Mouse (Mus musculus): ENCODE measurements around the gene Cd9. TPM values are rescaled to one million over a fixed set of nuclear protein-coding genes. Genes with fewer than 3 reads are reported as not detected.
"Not testable (repeated sequence)": the region's sequence is repeated elsewhere in the genome, so short reads cannot be mapped to it uniquely, and the experiment has no call there.

Gene Cd9
- total and polyA plus RNA-seq, 3 experiments, result 57.1 to 178 (median 80.1) TPM

- no peak for DNase-seq
Observed at GRCm38 (mm10) chr6:125503186-125503802, 8.7 kb upstream of the Cd9 start.

GRCm38 (mm10) chr6:125498062-125498461 lies 3.5 kb upstream of the Cd9 start:
- DNase-seq, result no peak

GRCm38 (mm10) chr6:125496417-125496816 lies 1.8 kb upstream of the Cd9 start:
- DNase-seq, result no peak

GRCm38 (mm10) chr6:125495361-125495760 lies 770 bp upstream of the Cd9 start:
- no peak for DNase-seq

- DNase-seq, result no peak
Observed at GRCm38 (mm10) chr6:125493147-125493546, 1.4 kb downstream of the Cd9 start.

- DNase-seq, result no peak
Observed at GRCm38 (mm10) chr6:125492664-125493063, 1.9 kb downstream of the Cd9 start.

GRCm38 (mm10) chr6:125492033-125492432 lies 2.6 kb downstream of the Cd9 start:
- DNase-seq, result no peak

- no peak for DNase-seq
Observed at GRCm38 (mm10) chr6:125491393-125491792, 3.2 kb downstream of the Cd9 start.

- no peak for DNase-seq
Observed at GRCm38 (mm10) chr6:125489881-125490559, 4.6 kb downstream of the Cd9 start.

- DNase-seq, result no peak
Observed at GRCm38 (mm10) chr6:125485589-125485988, 9.0 kb downstream of the Cd9 start.

- DNase-seq, result no peak
Observed at GRCm38 (mm10) chr6:125484721-125485120, 9.9 kb downstream of the Cd9 start.

- DNase-seq, result not testable (repeated sequence)
Observed at GRCm38 (mm10) chr6:125484313-125484660, 10.3 kb downstream of the Cd9 start.

- peak; percentile 73 for DNase-seq
Observed at GRCm38 (mm10) chr6:125483515-125484312, 10.9 kb downstream of the Cd9 start.

- DNase-seq, result no peak
Observed at GRCm38 (mm10) chr6:125482427-125482831, 12.2 kb downstream of the Cd9 start.

- peak; percentile 61 for DNase-seq
Observed at GRCm38 (mm10) chr6:125481667-125482390, 12.8 kb downstream of the Cd9 start.

- no peak for DNase-seq
Observed at GRCm38 (mm10) chr6:125480396-125481361, 13.9 kb downstream of the Cd9 start.

- no peak for DNase-seq
Observed at GRCm38 (mm10) chr6:125479359-125479758, 15.2 kb downstream of the Cd9 start.

GRCm38 (mm10) chr6:125478135-125479128 lies 16.2 kb downstream of the Cd9 start:
- DNase-seq, result no peak

- no peak for DNase-seq
Observed at GRCm38 (mm10) chr6:125476826-125477589, 17.6 kb downstream of the Cd9 start.

Measured in adrenal gland, adult 2 months (tissue).